Mouse (Mus musculus) MEL (cell line): Measurements from ENCODE around the gene Gm3776. TPM values are rescaled to one million over a fixed set of nuclear protein-coding genes. Genes with fewer than 3 reads are reported as not detected.
"Not testable (repeated sequence)": the region's sequence is repeated elsewhere in the genome, so short reads cannot be mapped to it uniquely, and the experiment has no call there.

Source experiments
- DNase-seq: peaks from one replicate; pipeline ENCODE4 v3.0.0; 2011; ENCODE audit warnings: low read depth, low spot score
- H3K27ac ChIP-seq: 2 replicates; pipeline ENCODE4 v1.5.1; 2012; ENCODE audit warnings: low read depth, mild to moderate bottlenecking, control low read depth, low read length, moderate library complexity; ENCODE audit not compliant: control insufficient read depth
- H3K27me3 ChIP-seq, 2 experiments: fragments of 150-350 bp in 1 of 2; sonication (generic) in 1 of 2; 2 replicates each; pipeline ENCODE4 v1.6.1; 2012; ENCODE audit warnings: low read length in 2 of 2, mild to moderate bottlenecking in 2 of 2, improper control_type of control experiment in 1 of 2, moderate library complexity in 1 of 2; ENCODE audit not compliant: insufficient read depth in 2 of 2, control insufficient read depth in 1 of 2
- H3K36me3 ChIP-seq, 2 experiments: 2 replicates each; pipeline ENCODE4 v1.6.1; 2012 to 2014; ENCODE audit warnings: low read length in 2 of 2, improper control_type of control experiment in 1 of 2, inconsistent platforms in 1 of 2, mild to moderate bottlenecking in 1 of 2; ENCODE audit not compliant: insufficient read depth in 2 of 2, control insufficient read depth in 1 of 2
- H3K4me1 ChIP-seq, 2 experiments: fragments of 150-350 bp in 1 of 2; sonication (generic) in 1 of 2; 2 replicates each; pipeline ENCODE4 v1.6.1; 2012; ENCODE audit warnings: low read length in 2 of 2, improper control_type of control experiment in 1 of 2, mild to moderate bottlenecking in 1 of 2; ENCODE audit not compliant: insufficient read depth in 2 of 2, control insufficient read depth in 1 of 2
- H3K4me3 ChIP-seq, 2 experiments: fragments of 150-350 bp in 1 of 2; sonication (generic) in 1 of 2; 2 replicates each; pipeline ENCODE4 v1.5.1; 2012; ENCODE audit warnings: low read depth in 2 of 2, low read length in 2 of 2, mild to moderate bottlenecking in 2 of 2, moderate library complexity in 2 of 2, control low read depth in 1 of 2, improper control_type of control experiment in 1 of 2; ENCODE audit not compliant: control insufficient read depth in 1 of 2, insufficient read depth in 1 of 2
- H3K79me2 ChIP-seq: 2 replicates; pipeline ENCODE4 v1.6.1; 2012; ENCODE audit warnings: mild to moderate bottlenecking, low read length, moderate library complexity; ENCODE audit not compliant: control insufficient read depth, poor library complexity, insufficient read depth
- H3K9ac ChIP-seq: 2 replicates; pipeline ENCODE4 v1.6.1; 2012; ENCODE audit warnings: low read depth, mild to moderate bottlenecking, control low read depth, low read length, moderate library complexity; ENCODE audit not compliant: control insufficient read depth, poor library complexity, severe bottlenecking
- H3K9me3 ChIP-seq: fragments of 150-350 bp; sonication (generic); replicated peaks from 2 replicates; pipeline ENCODE4 v1.6.1; 2012; ENCODE audit warnings: mild to moderate bottlenecking, low read length, improper control_type of control experiment, moderate library complexity; ENCODE audit not compliant: insufficient read depth
- GABPA ChIP-seq: IDR thresholded peaks from 2 replicates; pipeline ENCODE4 v1.6.1; 2012; ENCODE audit warnings: low read depth, mild to moderate bottlenecking, inconsistent platforms, low read length, improper control_type of control experiment, moderate library complexity
- MAX ChIP-seq: IDR thresholded peaks from 2 replicates; pipeline ENCODE4 v1.6.1; 2011; ENCODE audit warnings: low read length, improper control_type of control experiment
- MYC ChIP-seq: IDR thresholded peaks from 2 replicates; pipeline ENCODE4 v1.6.1; 2011; ENCODE audit warnings: low read depth, mild to moderate bottlenecking, low read length, improper control_type of control experiment, moderate library complexity
- ZC3H11A ChIP-seq: IDR thresholded peaks from 2 replicates; pipeline ENCODE4 v1.6.1; 2012; ENCODE audit warnings: low read depth, mild to moderate bottlenecking, inconsistent platforms, low read length, improper control_type of control experiment
- ZMIZ1 ChIP-seq: IDR thresholded peaks from 2 replicates; pipeline ENCODE4 v1.6.1; 2012; ENCODE audit warnings: low read depth, mild to moderate bottlenecking, inconsistent platforms, low read length, improper control_type of control experiment, moderate library complexity
- polyA plus RNA-seq, 2 experiments: library from polyadenylated mRNA; stranded (reverse) in 1 of 2; unstranded in 1 of 2; fragments of >175 nt in 1 of 2; fragments of >200 nt in 1 of 2; gene quantifications; 2 replicates each; pipeline versions ENCODE4 v1.2.1 to v1.2.4; 2012; ENCODE audit warnings: low replicate concordance in 2 of 2, low read depth in 1 of 2; ENCODE audit not compliant: insufficient read length in 2 of 2, insufficient read depth in 1 of 2, missing spikeins in 1 of 2
- total RNA-seq: library from RNA; depleted of rRNA; stranded (reverse); fragments of 300-350 nt; gene quantifications from 2 replicates; pipeline ENCODE4 v1.2.3, GENCODE M21; 2012

Gene Gm3776
- total and polyA plus RNA-seq, 3 experiments = not detected

GRCm38 (mm10) chr9:78225304-78225703, 31.6 kb upstream of the Gm3776 start:
- Histone ChIP-seq H3K36me3 (peaks cover 0 to 2% of the 10 kb centered on the region in 2 experiments; a peak in 1 of 4 replicates), H3K27ac (no peak overlapping the region), H3K9me3 (no peaks in the 10 kb centered on the region), H3K79me2 (no peaks in the 10 kb centered on the region), H3K9ac (no peak overlapping the region), H3K4me1 (no peaks in the 10 kb centered on the region), H3K4me3 (no peak overlapping the region), H3K27me3 (no peaks in the 10 kb centered on the region)
- no peak for TF ChIP-seq GABPA
- no peak for DNase-seq

GRCm38 (mm10) chr9:78228122-78228521, 28.8 kb upstream of the Gm3776 start:
- H3K4me1 ChIP-seq = no peaks in the 10 kb centered on the region
- no peaks in the 10 kb centered on the region for H3K27me3 ChIP-seq
- H3K9ac ChIP-seq = no peak overlapping the region
- no peaks in the 10 kb centered on the region for H3K9me3 ChIP-seq
- DNase-seq = peak; percentile 52
- H3K4me3 ChIP-seq = no peak overlapping the region
- no peaks in the 10 kb centered on the region for H3K79me2 ChIP-seq
- H3K27ac ChIP-seq = no peak overlapping the region
- 0 out of 2 replicates have a peak, but pooled peaks have one; percentile 33 for TF ChIP-seq MYC
- TF ChIP-seq ZC3H11A = no peak
- TF ChIP-seq ZMIZ1 = no peak
- TF ChIP-seq MAX = peak; percentile 9; the same call in 1 of the 2 replicates
- peaks cover 0 to 2% of the 10 kb centered on the region in 2 experiments; a peak in 1 of 4 replicates for H3K36me3 ChIP-seq

- H3K27me3 ChIP-seq, H3K79me2 ChIP-seq, H3K36me3 ChIP-seq, H3K27ac ChIP-seq, H3K9me3 ChIP-seq, DNase-seq, H3K4me1 ChIP-seq, H3K4me3 ChIP-seq, H3K9ac ChIP-seq: not testable (repeated sequence)
These were observed 27.3 kb upstream of the Gm3776 start for GRCm38 (mm10) chr9:78229658-78230057.

DNA sequence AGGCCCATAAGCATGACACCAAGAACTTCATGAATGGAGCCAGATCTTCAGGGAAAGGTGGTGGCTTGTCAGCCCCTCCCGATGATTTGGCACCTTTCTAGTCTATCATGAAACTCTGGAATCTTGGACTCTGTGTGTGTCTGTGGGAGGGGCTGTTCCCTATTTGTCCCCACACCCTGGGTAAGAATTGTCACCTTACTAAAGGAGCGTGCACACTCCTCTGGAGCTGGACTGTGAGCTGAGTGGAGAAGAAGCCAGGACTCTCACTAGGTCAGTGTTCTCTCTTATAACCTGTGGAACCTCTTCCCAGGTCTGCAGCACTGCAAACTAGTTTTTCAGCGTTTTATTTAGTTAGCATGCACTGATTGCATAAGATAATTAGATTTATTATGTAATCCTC, 26.5 kb upstream of the Gm3776 start, which contains the start of gene Gsta1:
Gene Gsta1, plus strand, starts transcription at position 196 of the 400 bp plus-strand sequence.
- not testable (repeated sequence) for H3K4me3 ChIP-seq, H3K27me3 ChIP-seq, H3K9ac ChIP-seq, H3K4me1 ChIP-seq, H3K27ac ChIP-seq, H3K36me3 ChIP-seq, H3K79me2 ChIP-seq, H3K9me3 ChIP-seq, DNase-seq

- not testable (repeated sequence) for H3K9me3 ChIP-seq, H3K4me1 ChIP-seq, H3K27ac ChIP-seq, H3K4me3 ChIP-seq, H3K9ac ChIP-seq, H3K27me3 ChIP-seq, H3K79me2 ChIP-seq, H3K36me3 ChIP-seq, DNase-seq
These were observed 23.7 kb upstream of the Gm3776 start for GRCm38 (mm10) chr9:78233121-78233695.

GRCm38 (mm10) chr9:78255683-78256470, 1.1 kb upstream of the Gm3776 start:
- H3K27me3 ChIP-seq, H3K9ac ChIP-seq, H3K4me1 ChIP-seq, H3K27ac ChIP-seq, H3K9me3 ChIP-seq, H3K36me3 ChIP-seq, H3K79me2 ChIP-seq, H3K4me3 ChIP-seq, DNase-seq: not testable (repeated sequence)
